Mouse (Mus musculus) liver, postnatal 0 days (tissue): ENCODE data around the gene Gpc5.

Source experiments
- CTCF ChIP-seq: sonication (generic); IDR thresholded peaks from 2 replicates; pipeline ENCODE4 v1.5.1; 2016; ENCODE audit warnings: antibody characterized with exemption, low read depth
- EP300 ChIP-seq: IDR thresholded peaks from 2 replicates; pipeline ENCODE4 v1.6.1; 2016; ENCODE audit warnings: antibody characterized with exemption, low read depth, mild to moderate bottlenecking

DNA sequence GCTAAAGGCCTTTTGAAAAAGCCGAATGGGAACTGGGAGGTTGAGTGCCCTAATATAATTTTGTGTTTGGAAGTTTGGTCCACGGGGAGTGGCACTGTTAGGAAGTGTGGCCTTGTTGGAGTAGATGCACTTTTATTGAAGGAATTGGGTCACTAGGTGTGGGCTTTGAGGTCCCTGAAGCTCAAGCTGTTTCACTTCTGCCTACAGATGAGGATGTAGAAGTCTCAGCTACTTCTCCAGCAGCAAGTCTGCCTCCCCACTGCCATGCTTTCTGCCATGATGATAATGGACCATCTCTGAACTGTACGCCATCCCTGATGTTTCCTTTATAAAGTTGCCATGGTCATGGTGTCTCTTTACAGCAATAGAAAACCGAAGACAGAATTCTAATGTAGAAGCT lies 34.5 kb upstream of the Gpc5 start:
- TF ChIP-seq CTCF: no peak
- TF ChIP-seq EP300: no peak
